Mouse (Mus musculus) frontal cortex, postnatal 14 days (tissue): ENCODE measurements around the gene Ceacam10.
"Not testable (repeated sequence)": the region's sequence is repeated elsewhere in the genome, so short reads cannot be mapped to it uniquely, and the experiment has no call there.

Experiments
- DNase-seq, 2 experiments: peaks; one replicate each; pipeline ENCODE4 v3.0.0; 2022; ENCODE audit warnings: low spot score in 2 of 2

Gene Ceacam10

GRCm38 (mm10) chr7:24776918-24777317 is at the start of gene Ceacam10:
Gene Ceacam10 (plus strand): TSS chr7:24777206.
- DNase-seq = not testable (repeated sequence)

GRCm38 (mm10) chr7:24735970-24736670 is 40.9 kb upstream of the Ceacam10 start:
- no peak for DNase-seq

GRCm38 (mm10) chr7:24750695-24751094 is 26.3 kb upstream of the Ceacam10 start:
- no peak for DNase-seq

- DNase-seq = no peak
Measured at GRCm38 (mm10) chr7:24751610-24752009, 25.4 kb upstream of the Ceacam10 start.

- no peak for DNase-seq
Measured at GRCm38 (mm10) chr7:24753476-24753875, 23.5 kb upstream of the Ceacam10 start.

- DNase-seq = no peak
Measured at GRCm38 (mm10) chr7:24758520-24758919, 18.5 kb upstream of the Ceacam10 start.

GRCm38 (mm10) chr7:24760211-24760610 is 16.8 kb upstream of the Ceacam10 start, which contains the start of gene Cd177:
Gene Cd177 (minus strand): TSS chr7:24760311.
- no peak for DNase-seq

GRCm38 (mm10) chr7:24761161-24761560 is 15.8 kb upstream of the Ceacam10 start:
- DNase-seq = no peak

- DNase-seq = no peak
Measured at GRCm38 (mm10) chr7:24762574-24762973, 14.4 kb upstream of the Ceacam10 start.

- DNase-seq = no peak
Measured at GRCm38 (mm10) chr7:24771361-24771760, 5.6 kb upstream of the Ceacam10 start.

GRCm38 (mm10) chr7:24773942-24774535 is 3.0 kb upstream of the Ceacam10 start:
- DNase-seq = no peak

- no peak for DNase-seq
Measured at GRCm38 (mm10) chr7:24776145-24776544, 861 bp upstream of the Ceacam10 start.

GRCm38 (mm10) chr7:24797918-24798317 is 20.9 kb downstream of the Ceacam10 start:
- DNase-seq = no peak

GRCm38 (mm10) chr7:24802149-24802767 is 25.3 kb downstream of the Ceacam10 start:
- DNase-seq = no peak

- no peak for DNase-seq
Measured at GRCm38 (mm10) chr7:24804826-24805225, 27.8 kb downstream of the Ceacam10 start.

GRCm38 (mm10) chr7:24809041-24809440 is 32.0 kb downstream of the Ceacam10 start:
- no peak for DNase-seq

GRCm38 (mm10) chr7:24817502-24817901 is 40.5 kb downstream of the Ceacam10 start:
- peak; percentile 38 to 64 for DNase-seq

- DNase-seq = no peak
Measured at GRCm38 (mm10) chr7:24824452-24824851, 47.4 kb downstream of the Ceacam10 start.

GRCm38 (mm10) chr7:24827181-24827580 is 50.2 kb downstream of the Ceacam10 start:
- no peak for DNase-seq
